Mouse (Mus musculus) heart, adult 9 months (tissue): ENCODE results near the gene Lyzl4.
"Not testable (repeated sequence)": the region's sequence is repeated elsewhere in the genome, so short reads cannot be mapped to it uniquely, and the experiment has no call there.

Source experiments
- DNase-seq, 2 experiments: peaks; one replicate each; pipeline ENCODE4 v3.0.0; 2022; ENCODE audit warnings: low spot score in 2 of 2

Lyzl4 gene

DNA sequence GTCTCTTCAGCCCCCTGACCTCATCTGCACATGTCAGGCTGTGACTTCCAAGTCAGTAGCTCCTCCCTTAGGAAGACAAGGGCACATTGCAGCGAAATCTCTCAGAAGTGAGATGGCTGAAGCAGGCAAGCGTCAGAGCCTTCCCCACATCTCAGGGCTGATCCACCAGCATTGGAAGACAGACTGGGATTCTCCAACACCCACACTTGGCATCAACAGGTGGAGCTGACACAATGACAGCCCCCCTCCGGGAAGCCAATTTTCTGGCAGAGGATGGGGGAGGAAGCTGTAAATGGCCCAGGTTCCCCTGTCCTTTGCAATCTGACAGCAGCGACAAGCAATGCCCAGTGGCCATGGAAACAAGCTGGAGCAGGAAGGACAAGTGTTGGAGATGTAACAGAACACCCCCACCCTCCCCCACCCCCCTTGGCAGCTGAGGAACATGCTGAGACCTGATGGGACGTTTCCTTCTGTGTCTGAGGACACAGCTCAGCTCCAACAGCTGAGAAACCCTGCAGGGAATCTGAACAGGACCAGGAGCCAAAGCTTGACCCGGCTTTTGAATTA is 41.0 kb downstream of the Lyzl4 start:
- no peak for DNase-seq

DNA sequence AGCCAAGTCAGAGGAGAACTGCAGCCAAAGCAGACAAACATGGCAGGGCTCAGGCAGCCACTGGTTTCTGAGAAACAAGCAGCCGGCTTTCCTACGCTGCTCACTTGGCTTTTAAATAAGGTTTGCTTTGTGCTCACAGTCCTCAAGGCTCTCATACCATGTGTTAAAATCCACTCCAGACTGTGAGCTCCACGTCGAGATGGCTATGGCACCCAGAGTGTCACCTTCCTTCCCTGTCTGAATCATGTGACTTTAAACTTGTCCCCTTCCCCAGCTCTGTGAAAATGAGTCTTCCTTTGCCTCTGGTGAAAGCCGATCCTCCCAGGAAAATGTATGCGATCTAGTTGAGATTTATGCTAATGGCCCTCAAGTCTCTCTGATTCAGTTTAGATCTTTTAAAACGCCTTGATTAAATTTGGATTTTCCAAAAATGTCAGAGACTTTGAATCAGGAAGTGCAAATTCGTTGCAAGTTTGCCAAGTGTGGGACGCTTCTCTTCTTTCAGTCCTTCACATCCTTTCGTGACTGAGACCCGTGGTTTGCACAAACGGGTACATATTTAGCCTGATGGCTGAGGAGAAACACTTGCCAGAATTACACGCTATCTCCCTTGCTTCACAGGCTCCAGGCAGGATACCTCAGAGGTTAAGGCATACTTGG is 41.6 kb downstream of the Lyzl4 start:
- no peak for DNase-seq

DNA sequence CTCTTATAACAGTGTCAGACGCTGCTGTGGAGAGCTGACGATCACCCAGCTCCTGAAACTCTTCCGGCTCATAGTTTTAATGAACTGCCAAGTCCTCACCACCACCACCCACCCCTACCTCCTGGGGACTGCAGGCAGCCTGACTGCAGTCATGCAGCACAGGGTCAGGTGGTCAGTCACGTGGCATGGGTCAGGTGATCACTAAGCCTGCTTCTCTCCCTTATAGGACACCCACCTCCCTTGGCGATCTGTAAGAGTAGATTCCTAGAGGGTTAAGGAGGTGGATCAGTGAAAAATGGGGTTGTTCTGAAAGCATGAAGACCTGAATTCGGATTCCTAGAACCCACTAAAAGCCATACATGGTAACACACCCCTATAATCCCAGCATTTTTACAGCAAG is 42.3 kb downstream of the Lyzl4 start:
- no peak for DNase-seq

GRCm38 (mm10) chr9:121598106-121598505 is 43.8 kb downstream of the Lyzl4 start:
- DNase-seq = no peak

- no peak for DNase-seq
Measured at GRCm38 (mm10) chr9:121594771-121595170, 47.1 kb downstream of the Lyzl4 start.

- DNase-seq = not testable (repeated sequence)
Measured at GRCm38 (mm10) chr9:121593768-121594167, 48.1 kb downstream of the Lyzl4 start.

DNA sequence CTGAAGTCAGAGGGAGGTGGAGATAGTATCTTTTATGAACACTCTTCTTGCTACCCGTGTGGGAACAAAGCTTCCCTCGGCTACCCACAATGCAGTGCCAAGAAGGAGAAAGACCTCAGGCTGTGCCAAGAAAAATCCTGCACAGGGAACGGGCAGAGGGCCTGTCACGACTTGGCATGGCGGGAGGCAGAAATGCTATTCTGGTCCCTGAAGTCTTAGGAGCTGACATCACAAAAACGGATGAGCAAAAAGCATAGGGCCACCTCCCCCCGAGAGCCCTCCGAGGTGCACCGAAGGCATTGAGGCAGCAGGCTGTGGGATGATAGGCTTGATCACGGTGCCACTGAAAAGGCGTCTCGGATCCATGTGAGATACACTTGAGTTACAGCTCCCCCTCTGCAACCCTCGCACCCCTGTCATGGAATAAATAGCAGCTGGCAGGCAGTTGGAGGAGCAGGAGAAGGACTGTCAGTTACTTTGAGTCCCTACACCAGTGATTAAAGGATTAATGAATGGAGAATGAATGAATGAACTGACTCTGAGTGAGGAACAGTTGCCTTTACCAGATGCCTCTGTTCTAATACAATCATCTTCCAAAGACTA is 48.8 kb downstream of the Lyzl4 start:
- DNase-seq = peak in 1 of 2 experiments; percentile 20

DNA sequence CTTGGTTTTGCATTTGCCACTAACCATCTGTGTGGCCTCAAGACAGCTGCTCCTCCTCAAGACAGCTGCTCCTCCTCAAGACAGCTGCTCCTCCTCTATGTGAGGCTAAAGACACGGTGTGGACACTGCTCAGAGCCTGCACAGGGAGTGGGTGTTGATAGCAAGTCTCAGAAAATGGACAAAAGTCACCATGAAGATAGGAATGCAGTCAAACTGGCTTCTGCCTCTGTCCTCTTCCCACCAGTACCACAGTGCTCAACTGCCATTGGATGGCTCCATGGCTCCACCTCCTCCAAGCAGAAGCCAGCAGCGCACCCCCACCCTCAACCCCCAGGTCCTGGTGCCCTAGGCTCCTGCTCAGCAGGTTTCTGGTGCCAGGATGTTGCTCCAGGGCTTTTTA is 52.4 kb downstream of the Lyzl4 start:
- no peak for DNase-seq

GRCm38 (mm10) chr9:121574380-121574779 is 67.5 kb downstream of the Lyzl4 start:
- DNase-seq = no peak

DNA sequence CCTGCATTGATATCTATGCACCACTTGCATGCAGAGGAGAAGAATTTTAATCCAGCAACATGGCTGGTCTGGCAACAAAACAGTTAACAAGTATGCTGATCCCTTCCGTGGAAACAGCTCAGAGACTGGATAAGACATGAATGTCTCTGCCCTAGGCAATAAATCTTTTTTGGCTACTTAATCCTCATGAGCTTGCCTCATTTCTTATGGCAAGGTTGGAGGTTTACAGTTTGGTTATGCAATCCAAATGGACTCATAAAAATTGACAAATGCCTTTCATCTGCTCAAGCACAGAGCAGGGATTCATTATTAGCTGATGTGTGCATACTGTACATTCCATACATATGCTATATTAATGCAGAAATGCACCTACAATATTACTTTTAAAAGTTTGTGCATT is 73.4 kb downstream of the Lyzl4 start:
- DNase-seq = no peak

- no peak for DNase-seq
Measured at GRCm38 (mm10) chr9:121566387-121566786, 75.5 kb downstream of the Lyzl4 start.

GRCm38 (mm10) chr9:121563276-121563675 is 78.6 kb downstream of the Lyzl4 start:
- no peak for DNase-seq

- no peak for DNase-seq
Measured at GRCm38 (mm10) chr9:121560515-121560914, 81.4 kb downstream of the Lyzl4 start.

- DNase-seq = no peak
Measured at GRCm38 (mm10) chr9:121558167-121558566, 83.7 kb downstream of the Lyzl4 start.

DNA sequence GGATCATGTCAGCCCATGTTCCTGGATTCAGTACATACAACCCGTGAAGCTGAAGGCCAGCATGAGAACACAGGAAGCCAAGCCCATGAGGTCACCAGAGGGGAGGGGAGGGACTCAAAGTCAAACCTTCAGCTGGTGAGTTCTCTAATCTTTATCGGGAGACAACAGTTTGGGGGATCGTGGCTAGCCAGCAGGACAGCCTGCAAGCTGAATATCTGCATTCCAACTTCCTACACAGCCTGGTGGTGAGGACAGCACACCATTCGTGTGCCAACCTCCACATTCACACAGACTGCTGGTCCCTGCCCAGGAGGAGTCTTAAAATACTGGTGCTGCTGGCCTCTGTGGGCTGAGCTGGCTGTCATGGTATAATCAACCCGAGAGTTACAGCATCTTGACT is 85.0 kb downstream of the Lyzl4 start:
- DNase-seq = peak; percentile 25 to 50

DNA sequence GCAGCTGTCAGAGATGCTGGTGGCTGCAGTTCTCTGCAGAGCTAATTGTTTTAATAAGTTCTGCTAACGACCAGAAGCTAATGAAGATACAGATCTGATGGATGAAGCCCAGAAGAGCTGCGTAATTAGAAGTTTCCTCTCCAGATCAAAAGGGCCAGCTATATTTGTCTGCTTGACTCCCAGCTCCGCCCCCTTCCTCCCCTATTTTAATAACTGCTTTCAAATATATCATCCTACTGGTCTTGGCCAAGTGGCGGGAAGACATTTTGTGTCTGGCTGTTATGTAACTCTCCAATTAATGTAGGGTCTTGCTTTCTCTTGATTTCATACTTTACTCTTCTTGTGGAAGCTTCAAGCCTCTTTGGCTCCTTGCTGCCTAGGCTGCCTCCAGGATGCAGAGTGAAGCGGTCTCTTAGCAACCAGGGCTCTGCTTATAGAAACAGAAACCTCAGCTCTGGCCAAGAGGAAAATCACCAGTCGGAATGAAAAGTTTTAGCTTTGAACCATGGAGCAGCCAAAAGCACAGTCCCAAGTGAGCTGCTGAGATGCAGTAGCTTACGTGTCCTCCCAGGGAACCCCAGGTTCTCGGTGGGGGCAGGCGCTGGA is 86.4 kb downstream of the Lyzl4 start:
- DNase-seq = peak; percentile 57 to 62

- no peak for DNase-seq
Measured at GRCm38 (mm10) chr9:121553643-121554042, 88.3 kb downstream of the Lyzl4 start.

GRCm38 (mm10) chr9:121550327-121550771 is 91.5 kb downstream of the Lyzl4 start:
- no peak for DNase-seq

- DNase-seq = no peak
Measured at GRCm38 (mm10) chr9:121549444-121549843, 92.5 kb downstream of the Lyzl4 start.

DNA sequence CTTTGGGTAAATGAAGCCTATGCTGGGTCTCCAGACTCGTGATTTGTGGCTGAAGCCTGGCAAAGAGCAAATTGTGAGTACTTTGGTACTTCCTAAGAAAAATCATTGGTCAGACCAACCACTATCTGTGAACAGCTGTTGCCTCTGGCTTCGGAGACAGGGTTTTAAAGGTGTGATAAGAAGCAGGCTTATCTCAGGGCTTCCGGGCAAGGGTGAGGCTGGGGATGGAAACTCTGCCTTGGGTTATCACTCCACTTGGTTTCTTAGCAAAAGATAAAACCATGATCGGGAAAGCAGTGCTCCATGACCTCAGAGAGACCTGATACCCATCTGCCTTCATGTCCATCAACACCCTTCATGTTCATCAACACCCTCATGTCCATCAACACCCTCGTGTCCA is 92.9 kb downstream of the Lyzl4 start:
- no peak for DNase-seq

GRCm38 (mm10) chr9:121547431-121547830 is 94.5 kb downstream of the Lyzl4 start:
- DNase-seq = no peak

- DNase-seq = no peak
Measured at GRCm38 (mm10) chr9:121541530-121541929, 100.4 kb downstream of the Lyzl4 start.

GRCm38 (mm10) chr9:121532626-121533025 is 109.3 kb downstream of the Lyzl4 start:
- no peak for DNase-seq
